Mouse (Mus musculus) cortical plate, adult 2 months (tissue): Measurements from ENCODE around the gene Npb.

Experiments
- CTCF ChIP-seq: fragments of 200-500 bp; IDR thresholded peaks from 2 replicates; pipeline ENCODE4 v1.5.1; 2011; ENCODE audit warnings: mild to moderate bottlenecking, control low read depth, low read length; ENCODE audit not compliant: insufficient read depth; ENCODE audit errors: extremely low read depth
- POLR2A ChIP-seq: fragments of 200-500 bp; IDR thresholded peaks from 2 replicates; pipeline ENCODE4 v1.6.1; 2011; ENCODE audit warnings: mild to moderate bottlenecking, low read length, control low read depth; ENCODE audit not compliant: insufficient read depth; ENCODE audit errors: extremely low read depth

DNA sequence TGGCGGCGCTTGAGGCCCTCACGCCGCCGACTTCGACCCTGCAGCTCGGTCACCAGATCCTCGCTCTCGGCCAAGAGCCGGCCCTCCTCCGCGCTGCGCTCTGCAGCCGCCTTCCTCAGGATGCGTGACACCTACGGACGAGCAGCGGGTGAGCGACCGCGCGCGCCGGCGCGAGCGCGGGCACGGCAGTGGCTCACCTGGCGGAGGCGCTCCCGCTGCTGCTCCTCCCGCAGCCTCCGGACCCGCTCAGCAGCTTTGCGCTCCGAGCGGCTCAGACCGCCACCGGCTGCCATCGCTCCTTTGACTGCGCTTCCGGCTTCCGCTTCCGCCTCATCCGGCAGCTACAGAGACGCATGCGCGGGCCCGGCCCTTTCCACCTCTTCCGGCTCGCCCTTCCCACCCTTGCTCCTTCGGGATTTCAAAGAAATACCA, 16.4 kb downstream of the Npb start:
- TF ChIP-seq POLR2A (peak; percentile 81), CTCF (no peak)
